Mouse (Mus musculus) lung, postnatal 14 days (tissue): ENCODE measurements around the gene Rarg.

Experiments used
- DNase-seq: peaks from one replicate; pipeline ENCODE4 v3.0.0; 2021

The Rarg gene

DNA sequence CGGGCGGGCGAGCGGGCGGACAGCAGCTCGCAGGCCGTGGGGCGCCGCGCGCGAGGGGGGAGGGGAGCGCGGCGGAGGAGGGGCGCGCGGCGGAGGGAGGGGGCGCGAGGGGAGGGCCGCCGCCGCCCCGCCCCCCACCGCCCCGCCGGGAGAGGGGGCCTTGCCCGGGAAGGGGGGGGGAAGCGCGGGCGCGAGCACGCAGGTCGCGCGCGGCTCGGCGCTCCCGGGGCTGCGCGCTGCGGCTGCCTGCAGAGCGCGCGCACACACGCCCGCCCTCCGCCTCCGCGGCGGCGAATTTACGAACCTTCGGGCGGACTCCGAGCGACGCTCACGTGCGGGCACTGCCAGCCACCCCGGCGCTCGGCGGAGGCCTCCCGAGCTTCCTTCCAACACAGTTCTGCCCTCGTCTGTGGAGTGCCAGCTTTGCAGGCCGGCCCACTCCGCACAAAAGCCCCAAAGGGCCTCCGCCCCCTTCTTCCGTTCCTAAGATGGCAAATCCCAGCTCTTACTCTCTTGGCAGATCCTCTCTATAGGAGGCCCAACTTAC lies 53.4 kb downstream of the Rarg start:
- peak; percentile 70 for DNase-seq

DNA sequence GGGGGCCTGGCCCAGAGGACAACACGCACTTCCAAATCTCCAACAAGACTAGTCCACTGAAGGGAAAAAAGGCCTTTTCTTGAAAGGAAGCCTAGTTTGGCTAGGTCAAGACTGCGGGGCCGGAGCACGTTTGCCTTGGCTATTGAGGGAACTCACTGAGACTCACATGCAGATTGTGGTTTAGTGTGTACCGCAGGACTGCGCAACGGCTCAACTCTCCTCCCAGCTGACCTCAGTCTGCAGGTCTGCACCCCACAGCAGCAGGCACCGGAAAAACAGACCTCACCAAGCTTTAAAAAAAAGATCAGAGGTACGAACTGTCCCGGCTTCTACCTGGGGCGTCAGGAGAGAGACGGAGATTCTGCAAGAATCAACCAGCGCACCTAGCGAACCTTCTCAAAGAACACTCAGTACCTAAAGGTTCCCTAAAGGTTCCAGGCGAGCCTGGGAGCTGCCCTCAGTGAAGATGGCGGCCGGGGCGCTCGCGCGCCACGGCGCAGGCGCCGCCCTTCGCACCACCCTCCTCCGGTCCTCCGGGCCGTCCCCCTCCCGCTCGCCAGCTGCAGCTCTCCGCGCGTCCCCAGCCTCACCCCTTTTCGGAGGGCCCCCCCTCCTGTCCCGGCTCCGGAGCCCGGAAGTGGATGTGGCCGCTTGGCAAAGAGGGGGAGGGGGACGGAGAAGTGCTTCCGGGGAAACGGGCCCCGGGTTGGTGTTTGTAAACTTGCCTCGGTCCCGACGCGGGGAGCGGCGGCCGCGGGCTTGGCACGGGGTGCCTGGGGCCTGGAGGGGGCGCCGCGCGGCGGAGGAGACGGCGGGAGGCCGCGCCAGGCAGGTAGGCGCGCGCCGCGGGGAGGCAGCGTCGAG lies 54.1 kb downstream of the Rarg start, which contains the start of gene Zfp740:
Gene Zfp740, plus strand, starts transcription at position 279 of the 864 bp plus-strand sequence.
- peak; percentile 95 for DNase-seq

DNA sequence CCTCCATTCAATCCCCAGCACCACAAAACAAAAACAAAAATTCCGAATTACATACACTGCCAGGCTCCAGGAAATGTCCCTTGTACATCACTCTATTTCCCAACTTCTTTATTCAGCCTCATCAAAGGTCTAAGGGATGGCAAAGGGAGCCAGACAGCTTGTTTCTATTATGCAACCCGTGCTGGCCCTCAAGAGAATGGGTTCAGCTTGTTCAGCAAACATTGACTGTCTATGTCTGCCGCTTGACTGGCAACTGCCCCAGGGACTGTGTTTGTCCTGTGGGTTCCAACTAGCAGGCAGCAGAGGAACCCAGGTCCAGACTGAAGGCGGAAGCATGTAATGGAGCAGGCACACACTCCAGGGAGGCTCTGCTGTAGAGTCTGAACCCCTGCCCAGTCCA lies 58.5 kb downstream of the Rarg start:
- peak; percentile 44 for DNase-seq

DNA sequence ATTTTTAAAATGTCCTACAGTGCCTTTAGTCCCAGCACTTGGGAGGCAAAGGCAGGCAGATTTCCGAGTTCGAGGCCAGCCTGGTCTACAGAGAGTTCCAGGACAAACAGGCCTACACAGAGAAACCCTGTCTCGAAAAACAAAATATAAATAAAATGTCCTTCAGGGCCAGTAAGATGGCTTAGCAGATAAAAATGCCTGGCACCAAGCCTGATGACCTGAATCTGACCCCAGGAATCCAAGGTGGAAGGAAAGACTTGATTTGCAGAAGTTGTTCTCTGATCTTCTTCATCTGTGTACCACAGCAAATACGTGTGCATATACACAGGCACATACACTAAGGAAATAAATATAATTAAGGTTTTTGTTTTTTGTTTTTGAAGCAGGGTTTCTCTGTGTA lies 61.9 kb downstream of the Rarg start:
- DNase-seq: no peak

DNA sequence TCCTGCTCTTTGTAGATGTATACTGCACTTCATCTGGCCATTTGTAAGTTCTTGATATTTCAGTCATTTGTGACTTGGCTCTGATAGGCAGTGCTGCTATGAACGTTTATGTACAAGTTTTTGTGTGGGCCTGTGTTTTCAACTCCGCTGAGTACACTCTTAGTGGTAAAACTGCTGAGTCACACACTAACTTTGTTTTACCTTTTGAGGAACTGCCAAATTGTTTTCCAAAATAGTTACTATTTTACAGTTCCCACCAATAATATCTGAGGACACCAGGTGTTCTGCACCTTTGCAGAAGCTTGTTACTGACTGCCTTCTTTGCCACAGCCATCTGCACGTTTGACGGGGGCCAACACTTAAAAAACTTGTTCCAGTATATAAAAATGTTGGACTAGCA lies 62.9 kb downstream of the Rarg start:
- DNase-seq: no peak

DNA sequence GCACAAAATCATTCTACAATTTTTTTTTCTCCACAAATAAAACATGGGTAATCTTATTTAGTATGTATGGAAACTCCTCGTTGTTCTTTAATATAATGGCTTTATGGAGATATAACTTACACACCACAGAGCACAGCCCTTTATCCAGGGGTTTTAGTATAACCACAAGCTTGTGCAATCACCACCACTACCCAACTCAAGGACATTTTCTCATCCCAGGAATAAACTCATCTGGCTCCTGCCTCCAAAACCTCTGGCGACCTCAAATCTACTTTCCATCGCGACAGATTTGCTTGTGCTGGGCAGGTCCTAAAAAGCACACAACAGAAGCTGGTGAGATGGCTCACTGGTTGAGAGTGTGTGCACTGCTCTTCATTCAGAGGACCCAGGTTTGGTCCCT lies 63.7 kb downstream of the Rarg start:
- no peak for DNase-seq

DNA sequence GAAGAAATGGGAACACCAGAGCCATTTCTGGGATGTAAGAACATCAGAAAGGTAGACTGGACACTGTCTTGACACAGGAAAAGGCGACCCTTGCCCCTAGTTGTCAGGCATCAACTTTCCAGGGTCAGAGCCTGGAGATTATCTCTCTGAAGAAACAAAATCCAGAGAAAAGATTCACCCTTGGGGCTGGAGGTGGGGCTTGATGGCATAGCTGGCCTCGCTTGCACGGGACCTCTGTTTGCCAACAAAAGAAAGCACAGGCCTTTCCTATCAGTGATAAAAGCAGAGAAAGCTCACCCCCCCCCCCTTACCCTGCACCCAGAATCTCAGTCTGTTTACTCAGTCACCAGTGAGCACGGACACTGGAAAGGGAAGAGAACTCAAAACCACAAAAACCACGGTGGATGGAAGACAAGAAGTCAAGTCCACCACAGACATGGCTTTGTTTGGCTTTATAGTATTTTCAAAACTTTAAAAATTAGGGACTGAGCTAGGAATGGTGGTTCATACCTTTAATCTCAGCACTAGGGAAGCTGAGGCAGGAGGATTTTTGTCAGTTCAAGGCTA lies 64.4 kb downstream of the Rarg start:
- no peak for DNase-seq

DNA sequence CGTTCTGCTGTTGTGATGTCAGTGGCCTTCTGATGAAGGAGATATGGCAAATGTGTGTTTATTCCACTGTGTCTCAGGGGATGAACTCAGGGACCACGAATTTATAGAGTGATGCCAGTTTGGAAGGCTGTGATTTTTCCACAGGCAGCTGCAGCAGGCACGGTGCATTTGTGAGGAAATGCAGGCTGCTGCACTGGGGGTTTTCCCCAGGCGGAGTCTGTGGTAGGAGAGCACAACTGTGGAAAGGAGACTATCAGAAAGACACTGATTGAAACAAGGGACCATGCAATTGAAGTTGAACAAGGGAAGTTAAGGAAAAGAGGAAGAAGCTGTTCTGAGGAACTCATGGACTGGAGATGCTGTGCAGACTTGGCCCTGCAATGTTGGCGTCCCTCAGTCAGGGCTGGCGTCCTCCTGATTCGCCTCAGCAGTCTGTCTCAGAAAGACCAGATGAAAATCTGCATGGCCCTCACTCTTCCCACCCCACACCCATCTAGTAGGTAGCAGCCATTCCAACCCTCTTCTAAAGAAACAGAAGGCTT lies 65.0 kb downstream of the Rarg start:
- no peak for DNase-seq

DNA sequence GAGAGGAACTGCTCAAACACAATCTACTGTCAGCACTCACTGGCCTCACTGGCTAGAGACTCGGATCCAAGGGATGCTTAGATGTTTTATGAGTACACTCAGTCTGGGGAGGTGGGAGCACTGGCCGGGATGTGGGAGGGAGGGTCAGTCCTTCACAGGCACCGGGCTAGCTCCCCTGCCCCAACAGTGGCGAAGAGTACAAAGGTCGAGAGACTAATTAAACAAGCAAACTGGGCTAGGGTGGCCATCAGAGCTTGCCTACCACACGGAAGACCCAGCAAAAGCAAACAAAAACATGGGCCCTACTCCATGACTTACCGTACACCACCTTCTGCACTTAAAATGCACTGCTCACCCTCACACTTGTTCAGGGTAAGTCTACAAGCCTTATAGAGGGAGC lies 65.6 kb downstream of the Rarg start:
- DNase-seq: no peak

DNA sequence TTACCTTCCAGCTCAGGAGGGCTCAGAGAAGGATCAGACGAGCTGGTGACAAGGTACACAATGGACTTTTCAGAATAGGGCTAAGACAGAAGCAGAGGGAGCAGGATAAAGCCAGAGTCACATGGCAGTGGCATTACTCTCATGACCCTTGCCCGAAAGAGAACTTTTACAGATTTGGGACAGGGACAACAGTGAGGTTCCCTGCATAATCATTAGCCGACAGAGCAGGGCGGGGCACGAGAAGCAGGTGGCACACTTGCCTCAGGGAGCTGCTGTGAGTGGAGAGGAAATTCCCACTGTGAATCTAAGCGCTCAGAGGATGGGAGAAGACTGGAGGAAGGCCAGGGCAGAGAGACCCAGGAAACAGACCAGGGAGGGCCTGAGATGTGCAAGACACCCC lies 68.4 kb downstream of the Rarg start:
- DNase-seq: no peak

DNA sequence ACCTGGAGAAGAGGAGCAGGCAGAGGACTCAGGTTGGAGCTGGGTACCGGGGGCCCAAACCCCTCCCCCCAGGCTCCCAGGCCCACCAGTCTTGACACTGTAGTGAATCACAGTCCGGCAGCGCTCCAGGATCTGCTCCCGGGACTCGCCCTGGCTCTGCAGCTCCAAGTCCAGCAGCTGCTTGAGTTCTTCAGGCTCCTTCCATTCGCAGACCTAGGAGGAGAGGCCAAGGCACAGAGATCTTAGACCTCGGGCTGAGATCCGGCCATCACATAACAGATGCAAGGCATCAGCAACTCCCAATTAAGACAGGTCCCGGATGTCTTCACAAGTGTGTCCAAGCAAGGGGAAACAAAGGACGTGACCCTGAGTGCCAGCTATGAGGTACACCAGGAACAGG lies 69.2 kb downstream of the Rarg start:
- DNase-seq: peak; percentile 68

DNA sequence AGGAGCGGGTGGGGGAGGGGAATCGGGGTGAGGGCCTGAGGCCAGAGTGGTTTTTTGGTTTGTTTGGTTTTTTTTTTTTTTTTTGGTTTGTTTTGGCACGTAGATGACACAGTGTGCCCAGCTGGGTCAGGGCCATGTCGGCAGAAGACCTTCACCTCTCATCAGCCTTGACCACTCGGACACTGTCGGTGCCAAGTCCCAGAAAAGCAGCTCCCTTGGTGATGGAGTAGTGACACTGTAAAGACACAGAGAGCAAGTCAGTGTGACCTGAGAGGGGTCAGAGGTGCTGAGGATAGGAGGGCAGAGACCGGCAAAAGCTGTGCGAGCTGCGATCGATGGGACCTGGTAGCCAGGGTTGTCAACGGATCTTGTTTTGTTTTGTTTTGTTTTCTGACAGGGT lies 71.1 kb downstream of the Rarg start:
- no peak for DNase-seq
